In the genomic region with DNA sequence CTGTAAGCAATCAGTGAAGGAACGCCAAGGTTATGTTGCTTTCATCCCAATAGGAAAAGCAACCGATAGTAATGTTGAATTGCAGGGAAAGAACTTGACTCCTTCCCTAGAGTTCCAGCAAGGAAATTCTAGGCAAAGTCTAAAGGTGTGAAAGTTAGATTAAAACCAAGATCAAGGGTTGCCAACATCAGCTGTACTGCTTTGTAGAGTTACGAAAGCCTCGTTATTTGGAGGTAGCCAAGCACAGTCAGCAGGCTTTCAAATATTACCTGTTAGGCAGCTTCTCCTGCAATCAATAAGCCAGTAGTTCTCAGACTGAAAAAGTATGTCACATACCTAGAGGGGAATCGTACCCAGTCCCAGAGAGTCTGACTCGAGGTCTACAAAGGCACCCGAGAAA, we compare ENCODE assay signal across 19 mouse cellular contexts. TPM values are rescaled to one million over a fixed set of nuclear protein-coding genes. Genes with fewer than 3 reads are reported as not detected.
"Had no signal": no experiment of that assay in that cellular context is flagged by ENCODE, and none has a peak within 500 bp of the region (broad histone marks: within the 10 kb centered on the region; RNA-seq: fewer than 3 reads in every experiment).

No protein-coding gene starts in this region.

- H3K36me3 ChIP-seq: limb, embryonic 13.5 days; liver, embryonic 15.5 days had no signal

- H3K4me3 ChIP-seq: limb, embryonic 13.5 days; liver, embryonic 15.5 days had no signal

- H3K27me3 ChIP-seq: limb, embryonic 13.5 days; liver, embryonic 15.5 days had no signal

- H3K9ac ChIP-seq: limb, embryonic 13.5 days; liver, embryonic 15.5 days had no signal

- H3K9me3 ChIP-seq: liver, embryonic 15.5 days had no signal

- H3K27ac ChIP-seq: limb, embryonic 13.5 days; liver, embryonic 15.5 days had no signal

- DNase-seq: kidney, postnatal 10 days; left cerebral cortex, postnatal 4 days; liver; lung, adult 2 months; lung, postnatal 14 days; lung, postnatal 4 days; midbrain, embryonic 14.5 days; thymus, adult 18-20 months; thymus, postnatal 36 days had no signal

- H3K4me1 ChIP-seq: limb, embryonic 13.5 days had no signal

- H3K4me2 ChIP-seq: limb, embryonic 13.5 days; liver, embryonic 15.5 days; midbrain, embryonic 11.5 days had no signal

RNA-seq across cellular contexts. Expression of a gene that starts 58.4 kb away (rescaled TPM):
- total RNA-seq: layer of hippocampus, adult 18-20 months; layer of hippocampus, postnatal 14 days; left cerebral cortex, adult 8-10 months; left cerebral cortex, postnatal 14 days; left cerebral cortex, postnatal 4 days; midbrain, postnatal 0 days had no signal
- polyA plus RNA-seq: lung, adult 2 months; midbrain, postnatal 0 days; neural tube, embryonic 14.5 days; urinary bladder, adult 2 months had no signal
